Mouse (Mus musculus) layer of hippocampus, postnatal 14 days (tissue): ENCODE data around the gene Cpne7. TPM values are rescaled to one million over a fixed set of nuclear protein-coding genes. Genes with fewer than 3 reads are reported as not detected.
A peak's percentile ranks its signal among the peaks of the same experiment; 100 is the strongest.
"Not testable (repeated sequence)": the region's sequence is repeated elsewhere in the genome, so short reads cannot be mapped to it uniquely, and the experiment has no call there.

Experiments
- DNase-seq, 2 experiments: peaks; one replicate each; pipeline ENCODE4 v3.0.0; 2021 to 2022; ENCODE audit warnings: low spot score in 2 of 2, mixed read lengths in 1 of 2
- long read RNA-seq, 2 experiments: library from polyadenylated mRNA; stranded (forward); transcript quantifications; one replicate each; pipeline ENCODE4 v2.0.0; 2021
- total RNA-seq, 2 experiments: library from RNA; stranded (reverse); gene quantifications; 2 replicates each; pipeline ENCODE4 v1.2.3; 2021

The Cpne7 gene
- 100 to 1,000 TPM; 319 to 359 TPM for total RNA-seq
- long read RNA-seq, experiment 1, transcript Cpne7-205 (14 exons, 3,018 nt) = minor isoform, 20 of 265 reads
- long read RNA-seq, experiment 1, transcript Cpne7-201 (15 exons, 2,398 nt) = major isoform, 109 of 265 reads
- long read RNA-seq, experiment 1, partial matches to known transcripts = 50 of 265 reads
- long read RNA-seq, experiment 1, other reads (novel, unspliced or antisense) = 84 of 265 reads
- long read RNA-seq, experiment 2, transcript Cpne7-205 (14 exons, 3,018 nt) = minor isoform, 15 of 194 reads
- long read RNA-seq, experiment 2, transcript Cpne7-201 (15 exons, 2,398 nt) = major isoform, 92 of 194 reads
- long read RNA-seq, experiment 2, partial matches to known transcripts = 35 of 194 reads
- long read RNA-seq, experiment 2, other reads (novel, unspliced or antisense) = 51 of 194 reads

DNA sequence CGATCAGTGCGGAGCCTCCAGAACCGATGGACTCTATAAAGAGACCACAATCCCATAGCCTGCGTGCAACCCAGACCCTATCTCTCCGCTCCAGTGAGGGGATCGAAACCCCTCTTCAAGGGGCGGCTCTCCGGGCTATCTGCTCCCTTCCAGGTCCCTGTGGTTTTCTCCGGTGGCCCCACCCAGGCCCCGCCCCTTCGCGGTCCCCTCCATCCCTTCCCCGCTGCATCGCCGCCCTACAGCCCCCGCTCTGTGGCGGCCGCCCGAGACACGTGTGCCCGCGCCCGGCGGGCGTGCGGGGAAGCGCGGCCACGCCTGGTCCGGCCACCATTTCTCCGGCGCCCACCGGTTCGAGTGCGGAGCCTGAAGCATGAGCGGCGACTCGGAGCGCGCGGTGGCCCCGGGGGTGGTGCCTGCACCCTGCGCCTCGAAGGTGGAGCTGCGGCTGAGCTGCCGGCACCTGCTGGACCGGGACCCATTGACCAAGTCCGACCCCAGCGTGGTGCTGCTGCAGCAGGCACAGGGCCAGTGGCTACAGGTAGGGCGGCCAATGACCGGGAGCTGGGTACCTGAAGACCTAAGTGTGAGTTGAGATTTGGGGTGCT is at the start of gene Cpne7:
Cpne7 (plus strand) TSS at position 248 of the 605 bp plus-strand sequence.
- DNase-seq = no peak

DNA sequence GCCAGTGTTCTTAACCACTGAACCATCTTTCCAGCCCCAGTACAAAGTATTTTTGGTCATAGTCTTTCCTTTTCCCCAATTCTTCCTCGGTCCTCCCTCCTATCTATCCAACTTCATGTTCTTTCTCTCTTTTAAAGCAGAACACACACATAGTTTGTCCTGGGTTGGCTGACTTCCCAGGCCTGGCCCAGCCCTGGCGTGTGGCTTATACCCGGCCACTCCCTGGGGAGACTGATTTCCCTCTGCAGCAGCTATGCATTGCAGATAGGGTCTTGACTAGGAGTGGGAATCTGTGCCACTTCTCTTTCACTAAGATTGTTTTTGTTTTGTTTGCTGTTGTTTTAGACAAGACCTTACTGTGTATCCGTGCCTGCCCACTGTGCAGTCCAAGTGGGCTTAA is 46.0 kb upstream of the Cpne7 start:
- DNase-seq = no peak

DNA sequence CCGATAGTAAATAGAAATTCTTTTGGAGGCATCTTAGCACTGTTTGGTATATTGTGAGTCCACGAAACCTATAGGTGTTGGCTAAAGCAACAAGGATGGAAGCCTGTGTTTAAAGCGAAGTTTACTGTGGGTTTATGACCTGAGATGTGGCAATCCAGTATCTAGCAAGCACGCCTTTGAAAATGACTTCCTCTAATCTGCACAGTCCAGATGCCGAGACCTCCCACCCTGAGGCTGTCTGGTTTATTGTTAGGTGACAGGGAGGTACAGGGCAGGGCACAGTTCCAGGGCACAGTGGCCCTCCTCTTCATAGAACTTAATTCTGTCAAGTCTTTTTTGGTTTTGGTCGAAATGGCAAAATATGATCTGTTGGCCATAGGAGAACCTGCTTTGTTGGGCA is 40.0 kb upstream of the Cpne7 start:
- DNase-seq = no peak

DNA sequence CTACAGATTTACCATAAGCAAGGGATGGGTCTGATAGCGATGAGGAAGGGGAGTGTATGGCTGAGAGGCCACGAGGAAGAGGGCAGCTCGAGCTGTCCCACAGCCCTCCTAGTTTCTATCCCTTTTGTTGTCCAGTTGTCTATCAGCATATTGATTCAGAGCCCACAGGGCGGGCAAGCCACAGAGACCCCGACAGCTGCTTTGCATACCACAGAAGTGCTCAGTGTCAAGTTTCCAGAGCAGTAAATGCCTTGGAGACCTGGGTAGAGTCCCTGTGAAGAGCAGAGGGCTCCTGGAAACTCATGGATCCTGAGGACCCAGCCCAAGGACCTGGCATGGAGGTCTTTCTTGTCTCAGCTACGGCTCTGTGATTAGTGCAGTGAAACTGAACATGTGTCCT is 34.2 kb upstream of the Cpne7 start:
- no peak for DNase-seq

DNA sequence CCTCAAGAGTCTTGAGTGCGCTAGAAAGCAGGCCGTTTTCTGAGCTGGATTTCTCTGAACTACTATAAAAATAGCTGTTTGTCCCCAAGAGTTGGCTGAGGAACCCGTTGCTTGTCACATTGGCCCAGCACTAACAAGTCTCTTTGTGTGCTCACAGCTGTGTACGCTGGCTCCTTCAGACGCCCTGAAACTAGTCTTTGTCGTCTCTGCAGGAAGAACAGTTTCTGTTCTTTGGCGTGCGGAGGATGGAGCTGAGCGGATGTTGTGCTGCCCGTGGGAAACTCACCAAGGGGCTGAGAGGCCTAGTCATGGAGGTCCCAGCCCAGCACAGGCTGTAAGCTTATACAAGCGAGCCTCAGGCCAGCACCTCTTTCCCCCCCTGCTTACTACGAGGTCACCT is 33.6 kb upstream of the Cpne7 start:
- peak in 1 of 2 experiments; percentile 80 for DNase-seq

DNA sequence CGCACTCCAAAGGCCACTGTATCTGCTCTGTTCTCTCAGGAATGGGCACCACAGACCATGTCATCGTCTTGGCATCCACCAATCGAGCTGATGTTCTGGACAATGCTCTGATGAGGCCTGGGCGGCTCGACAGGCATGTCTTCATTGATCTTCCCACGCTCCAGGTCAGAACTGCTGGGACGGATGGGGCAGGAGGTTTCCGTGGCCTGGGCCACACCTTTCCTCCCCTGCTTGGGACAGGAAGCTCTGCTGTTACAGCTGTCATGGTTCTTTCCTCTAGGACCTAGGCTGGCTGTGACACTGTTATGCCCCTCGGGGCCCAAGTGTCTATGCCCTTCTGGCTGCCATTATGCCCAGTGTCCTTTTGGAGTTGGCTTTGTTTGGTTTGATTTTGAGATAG is 29.9 kb upstream of the Cpne7 start:
- no peak for DNase-seq

DNA sequence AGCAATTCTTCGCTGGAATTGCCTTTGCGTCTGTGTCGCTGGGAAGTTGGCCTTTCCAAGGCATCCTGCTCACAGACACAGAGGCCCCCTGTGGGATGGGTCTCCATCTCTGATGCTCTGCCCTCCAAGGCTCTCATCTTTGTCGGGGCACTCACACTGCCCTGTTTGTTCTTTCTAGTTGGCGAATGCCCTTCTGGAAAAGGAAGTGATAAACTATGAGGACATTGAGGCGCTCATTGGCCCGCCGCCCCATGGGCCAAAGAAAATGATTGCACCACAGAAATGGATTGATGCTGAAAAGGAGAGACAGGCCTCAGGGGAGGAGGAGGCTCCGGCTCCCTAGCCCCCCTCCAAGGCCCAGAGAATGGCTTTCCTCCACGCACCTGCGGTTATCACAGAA is 20.0 kb upstream of the Cpne7 start:
- peak in 1 of 2 experiments; percentile 64 for DNase-seq

DNA sequence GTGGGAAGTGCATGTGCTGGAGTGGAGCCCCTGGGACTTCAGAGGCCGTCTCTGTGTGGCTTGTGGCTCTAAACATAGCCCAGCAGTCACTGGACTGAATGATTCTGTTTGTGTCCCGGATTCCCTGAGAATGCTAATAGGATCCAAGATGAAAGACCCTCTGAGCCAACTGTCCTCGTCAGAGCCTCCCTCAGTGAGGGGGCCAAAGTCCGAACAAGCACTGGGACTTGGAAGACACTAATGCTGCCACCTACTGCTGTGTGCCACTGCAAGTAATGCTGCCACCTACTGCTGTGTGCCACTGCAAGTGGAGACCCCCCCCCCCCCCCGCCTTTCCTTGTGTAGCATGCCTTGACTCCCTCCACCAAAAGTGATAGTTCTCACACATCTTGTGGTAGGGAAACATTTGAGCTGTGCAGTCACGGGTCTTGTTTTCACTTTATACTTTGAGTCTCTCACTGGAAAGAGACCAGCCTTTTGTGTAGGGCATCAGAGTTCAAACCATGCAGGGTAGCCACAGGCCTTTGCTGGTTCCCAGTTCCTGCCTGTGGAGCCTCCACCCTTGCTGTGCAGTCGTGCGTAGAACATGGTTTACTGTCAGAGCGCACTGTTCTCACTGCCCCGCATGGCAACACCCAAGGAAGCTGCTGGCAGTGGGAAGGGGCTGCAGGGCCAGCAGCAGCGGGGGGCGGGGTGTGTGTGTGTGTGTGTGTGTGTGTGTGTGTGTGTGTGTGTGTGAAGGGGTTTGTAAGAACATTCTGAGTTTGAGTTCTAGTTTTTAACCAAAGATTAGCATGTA is 19.2 kb upstream of the Cpne7 start:
- peak in 1 of 2 experiments; percentile 67 for DNase-seq

DNA sequence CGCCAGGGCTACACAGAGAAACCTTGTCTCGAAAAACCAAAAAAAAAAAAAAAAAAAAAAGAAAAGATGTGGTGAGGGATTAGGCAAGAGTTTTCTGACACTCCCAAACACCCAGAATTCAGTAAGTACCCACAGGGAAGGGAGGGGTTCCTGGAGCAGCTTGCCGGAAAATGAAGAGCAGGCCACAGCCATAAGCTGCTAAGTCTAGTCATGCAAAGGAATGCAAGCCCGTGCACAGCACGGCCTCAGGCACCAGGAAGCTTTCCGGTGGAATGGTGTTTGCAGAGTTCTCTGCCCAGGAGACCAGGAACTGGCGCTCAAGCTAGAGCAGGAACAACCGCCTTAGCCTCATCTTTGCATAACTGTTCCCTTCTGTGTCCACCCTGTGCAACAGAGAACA is 16.9 kb upstream of the Cpne7 start:
- no peak for DNase-seq

DNA sequence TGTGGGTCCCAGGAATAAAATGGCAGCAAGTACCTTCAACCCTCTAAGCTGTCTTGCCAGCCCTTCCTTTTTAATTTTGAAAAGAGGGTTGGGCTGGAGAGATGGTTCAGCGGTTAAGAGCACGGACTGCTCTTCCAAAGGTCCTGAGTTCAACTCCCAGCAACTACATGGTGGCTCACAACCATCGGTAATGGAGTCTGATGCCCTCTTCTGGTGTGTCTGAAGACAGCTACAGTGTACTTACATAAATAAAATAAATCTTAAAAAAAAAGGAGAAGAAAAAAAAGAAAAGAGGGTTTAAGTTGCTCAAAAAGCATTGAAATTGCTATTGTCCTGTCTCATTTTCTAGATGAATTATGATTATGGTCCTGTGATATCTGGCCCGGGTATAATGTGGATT is 15.9 kb upstream of the Cpne7 start:
- no peak for DNase-seq

DNA sequence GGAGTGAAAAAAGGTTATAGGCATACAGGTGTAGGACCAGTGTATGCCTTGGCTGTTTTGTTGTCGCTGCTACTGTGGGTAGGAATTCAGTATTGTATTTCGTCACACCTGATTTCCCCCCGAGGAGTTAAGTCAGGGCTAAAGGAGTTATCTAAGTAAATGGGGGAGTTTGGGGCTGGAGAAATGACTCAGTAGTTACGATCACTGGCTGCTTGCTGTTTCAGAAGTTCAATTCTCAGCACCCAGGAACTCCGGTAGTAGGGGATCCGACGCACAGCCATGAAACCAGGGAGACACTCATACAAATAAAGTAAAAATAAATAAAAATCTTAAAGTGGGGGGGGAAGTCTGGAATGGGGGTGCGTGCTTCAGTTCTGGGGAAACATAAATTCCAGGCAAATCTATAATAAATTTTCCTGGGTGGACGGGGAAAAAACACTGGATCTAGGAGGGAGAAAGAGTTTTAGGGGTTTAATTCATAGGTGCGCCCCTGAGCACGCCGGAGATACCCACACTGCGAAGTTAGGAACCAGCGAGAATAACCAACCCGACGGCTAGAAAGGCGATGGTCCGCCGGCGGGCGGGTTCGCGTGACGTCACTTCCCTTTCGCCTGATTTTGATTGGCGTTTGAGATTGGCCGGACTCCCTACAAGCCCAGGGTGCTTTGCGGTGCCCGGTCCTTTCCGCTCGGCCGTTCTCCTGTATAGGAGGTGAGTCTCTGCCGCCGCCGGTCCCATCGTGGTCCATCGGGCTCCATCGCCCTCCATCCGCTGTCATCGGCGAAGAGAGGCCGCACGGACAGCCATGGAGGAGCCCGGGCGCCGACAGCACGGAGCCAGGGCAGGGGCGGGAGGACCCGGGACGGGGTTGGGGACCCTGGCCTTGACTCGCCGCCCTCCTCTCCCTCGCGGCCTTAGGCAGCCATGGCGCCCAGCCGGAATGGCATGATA is 15.2 kb upstream of the Cpne7 start, which contains the start of gene Rpl13:
Rpl13 (plus strand) TSS at position 616 of the 951 bp plus-strand sequence.
- DNase-seq = peak; percentile 97 to 99

DNA sequence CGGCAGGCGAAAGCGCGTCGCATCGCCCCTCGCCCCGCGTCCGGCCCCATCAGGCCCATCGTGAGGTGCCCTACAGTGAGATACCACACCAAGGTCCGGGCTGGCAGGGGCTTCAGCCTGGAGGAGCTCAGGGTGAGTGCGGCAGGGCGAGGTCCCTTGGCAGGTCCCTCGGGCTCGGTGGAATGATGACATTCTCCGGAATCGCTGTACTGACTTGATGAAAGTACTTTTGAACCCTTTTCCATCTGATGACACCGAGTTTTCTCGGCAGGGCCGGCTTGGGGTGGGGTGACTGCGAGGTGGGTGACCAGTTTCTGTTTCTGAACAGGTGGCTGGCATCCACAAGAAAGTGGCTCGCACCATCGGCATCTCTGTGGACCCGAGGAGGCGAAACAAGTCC is 14.3 kb upstream of the Cpne7 start:
- DNase-seq = not testable (repeated sequence)

DNA sequence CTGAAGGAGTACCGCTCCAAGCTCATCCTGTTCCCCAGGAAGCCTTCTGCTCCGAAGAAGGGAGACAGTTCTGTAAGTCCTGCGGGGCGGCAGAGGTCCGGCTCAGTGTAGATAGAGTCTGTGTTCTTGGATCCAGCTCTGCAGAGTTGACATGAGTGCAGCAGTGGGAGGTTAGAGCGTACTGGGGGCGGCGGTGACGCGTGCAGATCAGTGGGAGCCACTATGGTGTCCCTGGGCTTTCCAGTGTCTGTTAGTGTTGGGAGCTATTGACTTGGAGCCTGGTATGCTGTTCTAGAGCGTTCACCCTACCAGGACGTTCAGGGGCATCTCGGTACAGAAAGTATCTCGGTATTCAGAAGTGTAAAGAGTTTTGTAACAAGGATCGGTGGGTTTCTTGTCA is 13.9 kb upstream of the Cpne7 start:
- no peak for DNase-seq

DNA sequence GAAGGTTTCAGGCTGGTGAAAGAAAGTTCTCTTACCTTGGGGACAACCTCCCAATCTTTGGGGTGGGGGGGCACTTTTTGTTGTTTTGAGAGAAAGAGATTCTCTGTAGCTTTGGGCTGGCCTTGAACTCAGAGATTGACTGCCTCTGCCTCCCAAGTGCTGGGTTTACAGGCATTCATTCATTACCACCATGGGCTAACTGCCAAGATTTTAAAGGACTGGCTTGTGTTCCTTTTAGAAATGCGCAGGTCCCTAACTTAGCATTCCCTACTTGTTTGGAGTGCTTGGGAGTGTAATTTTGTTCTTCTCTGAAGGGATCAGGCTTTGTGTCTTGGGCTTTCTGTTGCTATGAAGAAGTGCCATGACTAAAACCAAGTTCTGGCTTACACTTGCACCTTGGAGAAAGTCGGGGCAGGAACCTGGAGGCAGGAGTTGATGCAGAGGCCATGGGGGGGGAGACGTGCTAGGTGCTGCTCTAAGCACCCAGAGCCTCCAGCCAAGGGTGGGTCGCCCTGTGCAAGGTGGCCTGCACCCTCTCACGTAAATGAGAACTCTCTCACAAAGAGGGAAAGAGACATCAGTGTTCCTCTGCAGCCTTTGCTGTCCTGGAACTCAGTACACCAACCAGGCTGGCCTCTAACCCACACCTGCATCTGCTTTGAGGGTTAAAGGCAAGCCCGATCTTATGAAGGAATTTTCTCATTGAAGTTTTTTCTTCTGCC is 13.0 kb upstream of the Cpne7 start:
- DNase-seq = no peak

DNA sequence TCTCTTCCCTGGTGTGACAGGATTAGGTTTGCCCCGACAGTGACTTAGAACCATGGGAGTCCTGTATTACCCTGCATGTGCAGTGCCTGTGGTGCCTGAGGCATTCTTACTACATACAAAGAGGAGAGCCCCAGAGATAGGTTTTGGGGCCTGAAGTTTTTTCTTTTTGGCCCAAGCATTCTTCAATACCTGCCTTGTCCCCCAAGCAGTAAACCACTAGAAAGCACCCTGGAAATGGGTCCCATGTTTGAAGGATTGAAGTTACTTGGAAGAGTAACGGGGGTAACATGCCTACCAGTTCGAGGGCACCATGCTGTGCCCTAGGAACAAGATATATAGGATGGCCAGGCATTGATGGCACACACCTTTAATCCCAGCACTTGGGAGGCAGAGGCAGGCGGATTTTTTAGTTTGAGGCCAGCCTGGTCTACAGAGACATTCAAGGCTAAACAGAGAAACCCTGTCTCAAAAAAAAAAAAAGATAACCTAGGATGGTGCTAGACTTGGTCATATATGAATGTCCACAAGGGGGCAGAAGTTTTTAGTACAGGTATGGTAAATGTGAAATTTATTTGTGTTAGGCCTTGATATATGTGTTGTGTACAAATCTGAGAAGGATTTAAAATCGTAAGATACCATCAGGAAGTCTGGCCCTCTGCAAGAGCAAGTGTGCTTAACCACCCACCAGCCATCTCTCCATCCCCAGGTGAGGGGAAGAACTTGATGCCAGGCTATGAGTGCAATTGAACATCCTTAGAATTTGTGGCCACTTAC is 11.4 kb upstream of the Cpne7 start:
- peak in 1 of 2 experiments; percentile 40 for DNase-seq

DNA sequence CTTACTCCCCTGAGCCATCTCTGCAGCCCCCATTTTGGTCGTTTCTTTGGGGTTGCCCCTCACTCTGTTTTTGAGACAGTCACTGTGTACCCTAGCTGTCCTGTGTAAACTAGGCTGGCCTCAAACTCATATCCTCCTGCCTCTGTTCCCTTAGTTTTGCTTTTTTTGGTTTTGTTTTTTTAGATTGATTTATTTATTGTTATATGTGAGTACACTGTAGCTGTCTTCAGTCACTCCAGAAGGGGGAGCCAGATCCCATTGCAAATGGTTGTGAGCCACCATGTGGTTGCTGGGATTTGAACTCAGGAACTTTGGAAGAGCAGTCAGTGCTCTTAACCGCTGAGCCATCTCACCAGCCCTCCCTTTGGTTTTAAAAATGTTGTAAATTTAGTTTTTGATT is 10.6 kb upstream of the Cpne7 start:
- DNase-seq = no peak

DNA sequence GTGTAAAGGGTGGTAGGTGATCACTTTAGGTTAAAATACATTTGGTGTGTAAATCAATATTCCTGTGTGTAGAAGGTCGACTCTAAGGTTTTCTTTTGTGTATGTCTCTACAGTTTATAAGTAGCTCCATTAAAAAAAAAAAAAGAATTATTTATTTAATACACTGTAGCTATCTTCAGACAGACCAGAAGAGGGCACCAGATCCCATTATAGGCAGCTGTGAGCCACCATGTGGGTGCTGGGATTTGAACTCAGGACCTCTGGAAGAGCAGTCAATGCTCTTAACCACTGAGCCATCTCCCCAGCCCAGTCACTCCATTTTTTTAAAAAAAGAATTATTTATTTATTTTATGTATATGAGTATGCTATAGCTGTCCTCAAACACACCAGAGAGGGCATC is 9.2 kb upstream of the Cpne7 start:
- no peak for DNase-seq

DNA sequence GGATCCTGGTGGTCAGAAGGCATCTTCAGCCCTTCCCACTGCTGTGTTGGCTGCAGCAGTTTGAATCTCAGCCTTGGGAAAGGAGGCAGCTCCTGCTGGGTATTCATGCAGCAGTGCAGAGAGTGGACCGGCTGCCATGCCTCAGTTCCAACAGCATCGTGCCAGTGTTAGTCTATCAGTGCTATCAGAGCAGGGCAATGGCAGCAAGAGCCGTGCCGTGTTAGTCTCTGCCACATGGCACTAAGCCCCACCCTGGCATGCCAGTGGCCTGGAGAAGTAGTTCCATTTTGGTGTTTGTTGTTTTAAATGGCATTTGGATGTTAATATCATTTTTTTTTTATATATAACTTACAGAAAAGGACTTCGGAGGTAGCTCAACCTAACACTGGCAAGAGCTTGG is 8.2 kb upstream of the Cpne7 start:
- no peak for DNase-seq

DNA sequence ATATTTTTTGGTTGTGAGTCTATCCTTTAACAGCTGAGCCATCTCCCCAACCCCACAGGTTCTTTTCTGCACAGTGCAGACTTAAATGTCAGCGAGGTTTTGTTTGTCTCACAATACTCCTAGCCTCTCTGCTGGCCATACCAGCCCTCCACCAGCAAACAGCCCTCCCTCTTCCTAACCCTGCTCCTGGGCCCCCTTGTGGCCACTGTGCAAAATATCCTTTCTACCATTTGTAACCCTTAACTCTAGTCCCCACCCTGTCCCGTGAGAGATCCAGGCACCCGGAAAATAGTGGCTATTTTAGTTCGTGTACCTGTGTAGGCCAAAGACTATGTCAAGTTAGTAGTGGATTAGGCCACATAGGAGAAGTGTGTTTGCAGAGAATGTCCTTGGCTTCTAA is 6.5 kb upstream of the Cpne7 start:
- no peak for DNase-seq
